Mouse (Mus musculus) liver, adult 2 months (tissue): Measurements from ENCODE around the gene Inhbb. TPM values are rescaled to one million over a fixed set of nuclear protein-coding genes. Genes with fewer than 3 reads are reported as not detected.

Experiments used
- DNase-seq: peaks from one replicate; pipeline ENCODE4 v3.0.0-alpha.2; 2011; ENCODE audit warnings: low read depth, low spot score; ENCODE audit errors: extremely low read depth
- H3K27ac ChIP-seq: fragments of 200-500 bp; replicated peaks from 2 replicates; pipeline ENCODE4 v1.5.1; 2012; ENCODE audit warnings: low read depth, mild to moderate bottlenecking, control low read depth, inconsistent platforms, low read length; ENCODE audit not compliant: insufficient read depth
- H3K27me3 ChIP-seq: fragments of 200-500 bp; 2 replicates; pipeline ENCODE4 v1.6.1; 2012; ENCODE audit warnings: mild to moderate bottlenecking, moderate library complexity, low read length, inconsistent platforms; ENCODE audit not compliant: control insufficient read depth, insufficient read depth
- H3K36me3 ChIP-seq: fragments of 200-500 bp; 2 replicates; pipeline ENCODE4 v1.6.1; 2012; ENCODE audit warnings: low read length, inconsistent platforms; ENCODE audit not compliant: control insufficient read depth, insufficient read depth
- H3K4me1 ChIP-seq: fragments of 200-500 bp; 2 replicates; pipeline ENCODE4 v1.6.1; 2011; ENCODE audit warnings: low read length; ENCODE audit not compliant: control insufficient read depth, insufficient read depth
- H3K4me3 ChIP-seq: fragments of 200-500 bp; 2 replicates; pipeline ENCODE4 v1.5.1; 2011; ENCODE audit warnings: low read depth, mild to moderate bottlenecking, control low read depth, low read length, moderate library complexity; ENCODE audit not compliant: insufficient read depth
- H3K79me2 ChIP-seq: fragments of 200-500 bp; 2 replicates; pipeline ENCODE4 v1.6.1; 2012; ENCODE audit warnings: inconsistent platforms, mild to moderate bottlenecking, low read length, moderate library complexity; ENCODE audit not compliant: control insufficient read depth, insufficient read depth
- H3K9ac ChIP-seq: fragments of 200-500 bp; 2 replicates; pipeline ENCODE4 v1.6.1; 2012; ENCODE audit warnings: low read depth, mild to moderate bottlenecking, control low read depth, inconsistent platforms, low read length
- CTCF ChIP-seq: fragments of 200-500 bp; IDR thresholded peaks from 2 replicates; pipeline ENCODE4 v1.5.1; 2011; ENCODE audit warnings: low read depth, low read length, control low read depth
- POLR2A ChIP-seq: fragments of 200-500 bp; IDR thresholded peaks from 2 replicates; pipeline ENCODE4 v1.6.1; 2011; ENCODE audit warnings: low read length, control low read depth; ENCODE audit not compliant: insufficient read depth; ENCODE audit errors: extremely low read depth
- WGBS: fragments of 180-500 bp; shearing (Covaris S2); methylation state at CpG from one replicate; pipeline ENCODE4 v1.1.7; 2018; 5-methylcytosine and 5-hydroxymethylcytosine counted together
- polyA plus RNA-seq: library from polyadenylated mRNA; depleted of rRNA; stranded (reverse); fragments of >200 nt; gene quantifications from 2 replicates; pipeline ENCODE4 v1.2.3, GENCODE M21; 2012
- total RNA-seq: library from RNA; depleted of rRNA; stranded (reverse); fragments of >200 nt; gene quantifications from 2 replicates; pipeline ENCODE4 v1.2.3, GENCODE M21; 2014

Inhbb gene
- total and polyA plus RNA-seq, 2 experiments = 0.37 to 0.42 TPM

- DNase-seq = no peak
- Histone ChIP-seq H3K27ac (no peak overlapping the region), H3K36me3 (no peaks in the 10 kb centered on the region), H3K4me3 (no peak overlapping the region), H3K9ac (no peak overlapping the region), H3K79me2 (no peaks in the 10 kb centered on the region), H3K4me1 (no peaks in the 10 kb centered on the region), H3K27me3 (0 out of 2 replicates have a peak, but pooled peaks cover 2% of the 10 kb centered on the region)
- TF ChIP-seq POLR2A (no peak), CTCF (no peak)
- WGBS = 73% methylated on average over 19 of the region's 19 CpGs
Observed at GRCm38 (mm10) chr1:119456671-119457527, 34.9 kb upstream of the Inhbb start.

- DNase-seq = no peak
- TF ChIP-seq POLR2A = no peak
- no peak for TF ChIP-seq CTCF
- Histone ChIP-seq H3K27me3 (0 out of 2 replicates have a peak, but pooled peaks cover 2% of the 10 kb centered on the region), H3K79me2 (no peaks in the 10 kb centered on the region), H3K36me3 (no peaks in the 10 kb centered on the region), H3K4me1 (no peaks in the 10 kb centered on the region), H3K4me3 (no peak overlapping the region), H3K9ac (no peak overlapping the region), H3K27ac (no peak overlapping the region)
- 71% methylated on average over 3 of the region's 4 CpGs for WGBS
Observed at GRCm38 (mm10) chr1:119453731-119454130, 31.7 kb upstream of the Inhbb start.

GRCm38 (mm10) chr1:119451417-119451816 is 29.4 kb upstream of the Inhbb start:
- WGBS = 81% methylated on average over 10 of the region's 10 CpGs
- no peak overlapping the region for H3K27ac ChIP-seq
- no peaks in the 10 kb centered on the region for H3K79me2 ChIP-seq
- no peaks in the 10 kb centered on the region for H3K27me3 ChIP-seq
- TF ChIP-seq POLR2A (no peak), CTCF (no peak)
- no peak for DNase-seq
- no peak overlapping the region for H3K4me3 ChIP-seq
- no peak overlapping the region for H3K9ac ChIP-seq
- no peaks in the 10 kb centered on the region for H3K4me1 ChIP-seq
- no peaks in the 10 kb centered on the region for H3K36me3 ChIP-seq

- WGBS = 88% methylated on average over 10 of the region's 10 CpGs
- Histone ChIP-seq H3K9ac (no peak overlapping the region), H3K4me3 (no peak overlapping the region), H3K4me1 (no peaks in the 10 kb centered on the region), H3K27ac (no peak overlapping the region), H3K27me3 (no peaks in the 10 kb centered on the region), H3K36me3 (no peaks in the 10 kb centered on the region), H3K79me2 (no peaks in the 10 kb centered on the region)
- DNase-seq = no peak
- TF ChIP-seq CTCF (no peak), POLR2A (no peak)
Observed at GRCm38 (mm10) chr1:119450651-119451345, 28.8 kb upstream of the Inhbb start.

- Histone ChIP-seq H3K27ac (no peak overlapping the region), H3K27me3 (no peaks in the 10 kb centered on the region), H3K36me3 (no peaks in the 10 kb centered on the region), H3K9ac (no peak overlapping the region), H3K79me2 (no peaks in the 10 kb centered on the region), H3K4me3 (no peak overlapping the region), H3K4me1 (no peaks in the 10 kb centered on the region)
- 67% methylated on average over 10 of the region's 10 CpGs for WGBS
- DNase-seq = no peak
- TF ChIP-seq CTCF = no peak
- no peak for TF ChIP-seq POLR2A
Observed at GRCm38 (mm10) chr1:119446753-119447283, 24.8 kb upstream of the Inhbb start.
